Mouse (Mus musculus) 3T3-L1 (cell line): ENCODE results near the gene Zbtb48.

Experiments
- DNase-seq: peaks from one replicate; pipeline ENCODE4 v3.0.0-alpha.2; 2015; ENCODE audit warnings: low read depth, low spot score

Zbtb48 gene

GRCm38 (mm10) chr4:152029087-152029486 lies 1.6 kb upstream of the Zbtb48 start:
- peak; percentile 32 for DNase-seq

- DNase-seq = no peak
Observed at GRCm38 (mm10) chr4:152028456-152028855, 985 bp upstream of the Zbtb48 start.

- DNase-seq = peak; percentile 51
Observed at GRCm38 (mm10) chr4:152026751-152027508, 541 bp downstream of the Zbtb48 start.

GRCm38 (mm10) chr4:152024525-152024924 lies 2.9 kb downstream of the Zbtb48 start:
- no peak for DNase-seq

DNA sequence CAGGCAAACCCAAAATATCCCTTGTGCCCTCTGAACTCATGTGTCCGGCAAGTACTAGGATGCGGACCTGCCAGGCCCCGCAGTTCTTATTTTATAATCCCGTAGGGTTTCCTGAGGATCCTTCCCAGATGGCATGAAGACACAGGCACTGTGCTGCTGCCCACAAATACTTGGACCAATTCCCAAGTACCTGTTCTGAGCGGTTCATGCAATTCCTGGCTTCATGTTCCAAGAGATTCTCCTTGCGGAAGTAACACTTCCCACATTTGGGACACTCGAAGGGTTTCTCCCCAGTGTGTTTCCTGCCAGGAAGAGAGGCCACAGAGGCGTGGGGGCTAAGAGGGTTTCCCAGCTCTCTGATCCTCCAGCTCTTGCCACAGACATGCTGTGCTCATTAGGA lies 5.0 kb downstream of the Zbtb48 start:
- no peak for DNase-seq

GRCm38 (mm10) chr4:152021568-152022097 lies 5.8 kb downstream of the Zbtb48 start:
- DNase-seq = no peak

GRCm38 (mm10) chr4:152020024-152020423 lies 7.4 kb downstream of the Zbtb48 start:
- no peak for DNase-seq

DNA sequence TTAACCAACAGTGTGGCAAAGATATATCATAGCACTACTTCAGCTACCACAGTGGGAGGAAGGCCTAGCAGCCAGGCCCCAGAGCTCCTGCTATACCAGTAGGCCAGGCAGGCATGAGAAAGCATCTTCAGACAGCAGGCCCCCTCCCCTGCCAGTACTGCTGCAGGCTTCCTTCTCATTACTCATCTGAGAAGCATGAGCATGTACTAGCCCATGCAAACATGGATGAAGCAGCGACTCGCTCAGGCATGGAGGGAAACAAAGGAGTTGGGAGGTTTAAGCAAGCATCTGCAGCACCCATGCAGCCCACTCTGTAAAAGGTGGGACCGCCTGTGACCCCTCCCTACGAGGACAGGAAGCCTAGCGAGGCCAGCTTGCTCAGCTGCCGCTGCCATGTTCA lies 8.4 kb downstream of the Zbtb48 start:
- no peak for DNase-seq

DNA sequence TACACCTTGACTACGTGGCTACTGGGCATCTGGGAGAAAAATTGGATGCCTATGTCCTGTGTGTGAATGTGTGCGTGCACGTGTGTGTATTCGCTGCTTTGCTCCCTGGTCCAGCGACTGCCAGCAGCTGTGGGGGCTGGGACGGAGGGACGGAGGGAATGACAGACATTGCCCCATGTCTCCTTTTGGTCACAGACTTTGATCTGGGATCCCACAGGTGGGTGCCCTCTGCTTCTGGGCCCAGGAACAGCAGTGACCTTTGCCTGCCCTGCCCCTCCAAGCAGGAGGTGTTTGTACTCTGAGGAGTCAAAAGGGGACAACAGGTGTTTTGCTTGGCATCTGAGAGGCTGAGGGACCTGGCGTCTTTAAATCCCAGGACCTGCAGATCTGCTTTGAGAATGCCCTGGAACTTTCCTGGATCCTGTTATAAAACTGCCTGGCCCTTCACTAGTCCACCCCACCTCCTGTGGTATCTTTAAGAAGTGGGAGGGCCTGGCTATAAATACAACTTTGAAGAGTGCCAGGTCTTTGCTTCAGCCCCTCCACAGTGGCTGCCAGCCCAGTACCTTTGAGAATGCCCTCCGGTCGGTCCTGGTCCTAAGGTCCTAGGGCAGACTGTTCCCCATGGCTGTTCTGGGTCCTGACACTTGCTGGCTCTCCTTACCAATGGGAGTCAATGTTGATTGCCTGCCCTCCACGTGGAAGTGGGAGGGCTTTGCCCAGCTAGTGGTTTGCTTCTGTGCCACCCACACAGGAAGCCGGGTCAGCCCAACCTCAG lies 14.2 kb downstream of the Zbtb48 start:
- DNase-seq = no peak

DNA sequence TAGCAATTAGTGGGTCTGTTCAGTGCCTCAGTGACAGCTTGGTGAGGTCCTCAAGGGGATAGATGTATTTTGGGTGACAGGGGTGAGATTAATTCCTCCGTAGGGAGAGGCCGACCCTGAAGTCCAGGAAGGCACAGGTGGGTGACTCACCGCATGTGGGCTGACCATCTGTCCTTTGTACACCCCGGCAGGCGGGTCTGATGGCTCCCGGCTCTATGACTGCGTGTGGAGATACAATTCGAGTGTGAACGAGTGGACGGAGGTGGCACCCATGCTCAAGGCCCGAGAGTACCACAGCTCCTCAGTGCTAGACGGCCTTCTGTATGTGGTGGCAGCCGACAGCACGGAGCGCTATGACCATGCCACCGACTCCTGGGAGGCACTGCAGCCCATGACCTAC lies 15.4 kb downstream of the Zbtb48 start:
- no peak for DNase-seq

GRCm38 (mm10) chr4:152011171-152011760 lies 16.2 kb downstream of the Zbtb48 start:
- no peak for DNase-seq

GRCm38 (mm10) chr4:152010707-152011134 lies 16.8 kb downstream of the Zbtb48 start:
- DNase-seq = no peak

DNA sequence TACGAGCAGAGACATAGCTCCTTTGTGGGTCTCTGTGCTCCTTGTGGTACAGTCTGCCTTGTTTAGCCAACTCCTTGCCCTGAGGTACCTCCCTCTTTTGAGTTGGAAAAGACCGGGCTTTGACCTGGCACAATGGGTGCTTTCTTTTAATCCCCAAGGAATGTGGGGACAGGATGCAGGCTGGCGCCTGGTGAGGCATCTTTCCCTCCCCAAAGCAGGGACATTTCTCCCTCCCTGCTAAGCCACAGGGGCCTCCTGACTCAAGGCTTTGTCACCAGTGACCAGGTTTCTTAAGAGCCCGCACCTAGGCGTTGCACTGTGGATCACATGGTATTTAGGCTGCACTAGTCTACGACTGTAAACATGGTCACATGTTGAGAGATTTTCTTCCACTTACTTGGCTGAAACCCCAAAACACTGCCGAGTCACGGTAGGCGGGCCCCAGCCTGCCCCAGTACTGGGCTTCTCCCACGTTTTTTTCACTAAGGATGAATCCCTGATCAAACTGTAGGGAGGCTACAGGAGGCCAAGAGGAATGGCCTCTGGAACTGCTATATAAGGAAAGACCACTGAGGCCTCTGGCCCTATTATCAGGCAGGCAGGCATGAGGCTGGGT lies 17.3 kb downstream of the Zbtb48 start:
- peak; percentile 91 for DNase-seq

DNA sequence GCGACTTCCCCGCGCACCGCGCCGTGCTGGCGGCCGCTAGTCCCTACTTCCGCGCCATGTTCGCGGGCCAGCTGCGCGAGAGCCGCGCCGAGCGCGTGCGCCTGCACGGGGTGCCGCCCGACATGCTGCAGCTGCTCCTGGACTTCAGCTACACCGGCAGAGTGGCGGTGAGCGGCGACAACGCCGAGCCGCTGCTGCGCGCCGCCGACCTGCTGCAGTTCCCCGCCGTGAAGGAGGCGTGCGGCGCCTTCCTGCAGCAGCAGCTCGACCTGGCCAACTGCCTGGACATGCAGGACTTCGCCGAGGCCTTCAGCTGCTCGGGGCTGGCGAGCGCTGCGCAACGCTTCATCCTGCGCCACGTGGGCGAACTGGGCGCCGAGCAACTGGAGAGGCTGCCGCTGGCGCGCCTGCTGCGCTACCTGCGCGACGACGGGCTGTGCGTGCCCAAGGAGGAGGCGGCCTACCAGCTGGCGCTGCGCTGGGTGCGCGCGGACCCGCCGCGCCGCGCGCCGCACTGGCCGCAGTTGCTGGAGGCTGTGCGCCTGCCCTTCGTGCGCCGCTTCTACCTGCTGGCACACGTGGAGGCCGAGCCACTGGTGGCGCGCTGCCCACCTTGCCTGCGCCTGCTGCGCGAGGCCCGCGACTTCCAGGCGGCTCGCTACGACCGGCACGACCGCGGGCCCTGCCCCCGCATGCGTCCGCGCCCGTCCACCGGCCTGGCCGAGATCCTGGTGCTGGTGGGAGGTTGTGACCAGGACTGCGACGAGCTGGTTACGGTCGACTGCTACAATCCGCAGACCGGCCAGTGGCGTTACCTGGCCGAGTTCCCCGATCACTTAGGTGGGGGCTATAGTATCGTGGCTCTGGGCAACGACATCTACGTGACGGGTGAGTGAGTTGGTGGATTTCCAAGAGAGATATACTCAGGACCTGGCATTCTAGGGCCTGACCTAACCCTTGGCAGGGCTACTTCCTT lies 18.1 kb downstream of the Zbtb48 start:
- DNase-seq = peak; percentile 54

DNA sequence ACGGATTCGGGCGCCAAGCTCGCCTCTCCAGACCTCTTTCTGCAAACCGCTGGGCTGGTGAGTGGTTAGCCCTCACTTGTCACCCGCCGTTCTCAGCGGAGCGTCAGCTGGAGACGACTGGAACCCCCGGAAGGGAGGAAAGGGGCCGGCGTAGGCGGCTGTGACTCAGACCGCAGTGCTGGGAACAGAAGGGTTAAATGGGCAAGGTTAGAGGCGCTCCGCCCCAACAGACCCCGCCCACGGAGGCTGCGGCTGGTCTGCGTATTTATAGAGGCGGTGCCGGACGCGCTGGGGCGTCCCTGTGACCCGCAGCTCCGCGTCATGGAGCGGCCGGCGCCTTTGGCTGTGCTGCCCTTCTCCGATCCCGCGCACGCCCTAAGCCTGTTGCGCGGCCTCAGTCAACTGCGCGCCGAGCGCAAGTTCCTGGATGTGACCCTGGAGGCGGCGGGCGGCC lies 18.8 kb downstream of the Zbtb48 start, which contains the start of gene Klhl21:
Klhl21 (plus strand) TSS at position 182 of the 454 bp plus-strand sequence.
- peak; percentile 93 for DNase-seq

DNA sequence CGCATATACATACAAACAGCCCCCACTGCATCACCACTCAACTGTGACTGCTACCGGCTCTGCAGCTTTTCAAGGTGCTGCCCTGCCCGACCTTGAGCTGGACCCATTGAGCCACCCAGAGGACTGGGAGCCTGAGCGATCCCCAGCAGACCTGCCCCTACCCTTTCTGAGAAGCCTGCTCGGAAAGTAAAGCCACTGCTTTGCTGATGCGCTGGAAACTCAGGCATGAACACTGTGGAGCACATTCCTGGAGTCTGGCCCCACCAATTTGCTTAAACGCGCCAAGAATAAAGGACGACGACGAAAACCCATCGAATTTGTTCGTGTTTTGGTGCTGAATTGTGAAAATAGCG lies 19.3 kb downstream of the Zbtb48 start:
- DNase-seq = no peak

- peak; percentile 76 for DNase-seq
Observed at GRCm38 (mm10) chr4:152007481-152008147, 19.9 kb downstream of the Zbtb48 start.

- DNase-seq = no peak
Observed at GRCm38 (mm10) chr4:152006812-152007211, 20.7 kb downstream of the Zbtb48 start.

GRCm38 (mm10) chr4:152006137-152006536 lies 21.3 kb downstream of the Zbtb48 start:
- DNase-seq = peak; percentile 42

GRCm38 (mm10) chr4:152002063-152002462 lies 25.4 kb downstream of the Zbtb48 start:
- no peak for DNase-seq
